Mouse (Mus musculus): ENCODE data around the gene Wfdc2. TPM values are rescaled to one million over a fixed set of nuclear protein-coding genes. Genes with fewer than 3 reads are reported as not detected.

Wfdc2 gene
- polyA plus RNA-seq (2012; rRNA removed; ENCODE audit: low replicate concordance): 0.20 and 463 TPM in 2 replicates

GRCm38 (mm10) chr2:164562391-164563188, at the start of gene Wfdc2:
Gene Wfdc2, plus strand, starts transcription at chr2:164562413.

GRCm38 (mm10) chr2:164573359-164573758, 11.1 kb downstream of the Wfdc2 start, which contains the start of gene Spint3:
Gene Spint3, minus strand, starts transcription at chr2:164573459.

GRCm38 (mm10) chr2:164585025-164585725, 23.0 kb downstream of the Wfdc2 start, which contains the start of gene Wfdc6a:
Gene Wfdc6a, minus strand, starts transcription at chr2:164585447.

GRCm38 (mm10) chr2:164593494-164593893, 31.3 kb downstream of the Wfdc2 start, which contains the start of gene Eppin:
Gene Eppin, minus strand, starts transcription at chr2:164593594.

GRCm38 (mm10) chr2:164613471-164613870, 51.3 kb downstream of the Wfdc2 start, which contains the start of the genes Wfdc6b and Wfdc8:
Gene Wfdc6b, plus strand, starts transcription at chr2:164613522.
Gene Wfdc8, minus strand, starts transcription at chr2:164613626.

Other genes with a start within 250 kb of the Wfdc2 start
- not detected in 2 replicates for gene Svs6, start 245.7 kb upstream of the Wfdc2 start, polyA plus RNA-seq (2012; rRNA removed; ENCODE audit: low replicate concordance)
- gene Svs5, start 229.7 kb upstream of the Wfdc2 start, polyA plus RNA-seq (2012; rRNA removed; ENCODE audit: low replicate concordance): 0.23 and 8.3 TPM in 2 replicates
- 12.5 and 17.4 TPM in 2 replicates for gene Slpi, start 173.3 kb upstream of the Wfdc2 start, polyA plus RNA-seq (2012; rRNA removed; ENCODE audit: low replicate concordance)
- not detected in 2 replicates for gene Rbpjl, start 159.3 kb upstream of the Wfdc2 start, polyA plus RNA-seq (2012; rRNA removed; ENCODE audit: low replicate concordance)
- 0.42 and 1.4 TPM in 2 replicates for gene Matn4, start 157.3 kb upstream of the Wfdc2 start, polyA plus RNA-seq (2012; rRNA removed; ENCODE audit: low replicate concordance)
- 23.4 and 58.2 TPM in 2 replicates for gene Sdc4, start 118.5 kb upstream of the Wfdc2 start, polyA plus RNA-seq (2012; rRNA removed; ENCODE audit: low replicate concordance)
- 92.6 and 114 TPM in 2 replicates for gene Sys1, start 105.4 kb upstream of the Wfdc2 start, polyA plus RNA-seq (2012; rRNA removed; ENCODE audit: low replicate concordance)
- 9.2 and 40.8 TPM in 2 replicates for gene Gm20458, start 101.4 kb upstream of the Wfdc2 start, polyA plus RNA-seq (2012; rRNA removed; ENCODE audit: low replicate concordance)
- not detected in 2 replicates for gene Trp53tg5, start 88.7 kb upstream of the Wfdc2 start, polyA plus RNA-seq (2012; rRNA removed; ENCODE audit: low replicate concordance)
- 55.8 and 81.1 TPM in 2 replicates for gene Dbndd2, start 76.3 kb upstream of the Wfdc2 start, polyA plus RNA-seq (2012; rRNA removed; ENCODE audit: low replicate concordance)
- gene Pigt, start 64.9 kb upstream of the Wfdc2 start, polyA plus RNA-seq (2012; rRNA removed; ENCODE audit: low replicate concordance): 101 and 156 TPM in 2 replicates
- gene Spint3, start 11.0 kb downstream of the Wfdc2 start, polyA plus RNA-seq (2012; rRNA removed; ENCODE audit: low replicate concordance): 0.57 TPM in 1 of 2 replicates, not detected in the other
- 0.18 TPM in 1 of 2 replicates, not detected in the other for gene Wfdc6a, start 23.0 kb downstream of the Wfdc2 start, polyA plus RNA-seq (2012; rRNA removed; ENCODE audit: low replicate concordance)
- gene Eppin, start 31.2 kb downstream of the Wfdc2 start, polyA plus RNA-seq (2012; rRNA removed; ENCODE audit: low replicate concordance): 0.98 TPM in 1 of 2 replicates, not detected in the other
- 0.24 TPM in 1 of 2 replicates, not detected in the other for gene Wfdc6b, start 51.1 kb downstream of the Wfdc2 start, polyA plus RNA-seq (2012; rRNA removed; ENCODE audit: low replicate concordance)
- 0.62 TPM in 1 of 2 replicates, not detected in the other for gene Wfdc8, start 51.2 kb downstream of the Wfdc2 start, polyA plus RNA-seq (2012; rRNA removed; ENCODE audit: low replicate concordance)
- gene Wfdc16, start 76.4 kb downstream of the Wfdc2 start, polyA plus RNA-seq (2012; rRNA removed; ENCODE audit: low replicate concordance): 0.76 TPM in 1 of 2 replicates, not detected in the other
- gene Wfdc10, start 93.6 kb downstream of the Wfdc2 start, polyA plus RNA-seq (2012; rRNA removed; ENCODE audit: low replicate concordance): 1.4 and 18.5 TPM in 2 replicates
- gene Wfdc9, start 94.2 kb downstream of the Wfdc2 start, polyA plus RNA-seq (2012; rRNA removed; ENCODE audit: low replicate concordance): 0.30 TPM in 1 of 2 replicates, not detected in the other
- not detected in 2 replicates for gene Wfdc11, start 111.7 kb downstream of the Wfdc2 start, polyA plus RNA-seq (2012; rRNA removed; ENCODE audit: low replicate concordance)
- gene Wfdc13, start 122.7 kb downstream of the Wfdc2 start, polyA plus RNA-seq (2012; rRNA removed; ENCODE audit: low replicate concordance): 0.11 and 2.3 TPM in 2 replicates
- gene Spint4, start 136.1 kb downstream of the Wfdc2 start, polyA plus RNA-seq (2012; rRNA removed; ENCODE audit: low replicate concordance): not detected in 2 replicates
- not detected in 2 replicates for gene Spint5, start 152.9 kb downstream of the Wfdc2 start, polyA plus RNA-seq (2012; rRNA removed; ENCODE audit: low replicate concordance)
- 0.32 and 2.2 TPM in 2 replicates for gene Wfdc3, start 183.5 kb downstream of the Wfdc2 start, polyA plus RNA-seq (2012; rRNA removed; ENCODE audit: low replicate concordance)
- gene Dnttip1, start 183.6 kb downstream of the Wfdc2 start, polyA plus RNA-seq (2012; rRNA removed; ENCODE audit: low replicate concordance): 17.5 and 56.8 TPM in 2 replicates
- 17.6 and 48.9 TPM in 2 replicates for gene Ube2c, start 207.5 kb downstream of the Wfdc2 start, polyA plus RNA-seq (2012; rRNA removed; ENCODE audit: low replicate concordance)
- gene Tnnc2, start 217.6 kb downstream of the Wfdc2 start, polyA plus RNA-seq (2012; rRNA removed; ENCODE audit: low replicate concordance): 1.2 and 1.9 TPM in 2 replicates
- 42.9 and 43.3 TPM in 2 replicates for gene Snx21, start 223.4 kb downstream of the Wfdc2 start, polyA plus RNA-seq (2012; rRNA removed; ENCODE audit: low replicate concordance)
- gene Acot8, start 242.5 kb downstream of the Wfdc2 start, polyA plus RNA-seq (2012; rRNA removed; ENCODE audit: low replicate concordance): 34.8 and 35.5 TPM in 2 replicates
- 3.8 and 4.6 TPM in 2 replicates for gene Zswim3, start 242.7 kb downstream of the Wfdc2 start, polyA plus RNA-seq (2012; rRNA removed; ENCODE audit: low replicate concordance)

Data from subcutaneous adipose tissue, adult 2 months (tissue).